Mouse (Mus musculus) neural tube, embryonic 15.5 days (tissue): ENCODE results near the gene Morc2b. TPM values are rescaled to one million over a fixed set of nuclear protein-coding genes. Genes with fewer than 3 reads are reported as not detected.

Experiments used
- polyA plus RNA-seq: library from polyadenylated mRNA; unstranded; fragments of >200 nt; fragmentation: Nextera tagmentation; extraction: Ambion mirVana; gene quantifications from 2 replicates; pipeline ENCODE4 v1.2.1, GENCODE M21; 2015

Morc2b gene
- polyA plus RNA-seq, 1 experiment from 2014 or later: 0.74 TPM

Other genes with a start within 250 kb of the Morc2b start
- gene Zfp870, start 248.0 kb downstream of the Morc2b start, polyA plus RNA-seq: 7.7 and 8.8 TPM in 2 replicates
- 0.09 TPM in 1 of 2 replicates, not detected in the other for gene Cyp4f14, start 222.3 kb downstream of the Morc2b start, polyA plus RNA-seq
- 8.0 and 8.1 TPM in 2 replicates for gene Cyp4f13, start 192.3 kb downstream of the Morc2b start, polyA plus RNA-seq
- 8.5 and 9.0 TPM in 2 replicates for gene Zfp472, start 173.9 kb downstream of the Morc2b start, polyA plus RNA-seq
- 17.9 and 21.5 TPM in 2 replicates for gene Zfp952, start 146.6 kb downstream of the Morc2b start, polyA plus RNA-seq
- gene Zfp763, start 106.3 kb downstream of the Morc2b start, polyA plus RNA-seq: 23.7 and 24.7 TPM in 2 replicates
- gene 4921501E09Rik, start 71.6 kb downstream of the Morc2b start, polyA plus RNA-seq: not detected in 2 replicates
- gene Zfp563, start 50.4 kb downstream of the Morc2b start, polyA plus RNA-seq: 19.6 and 19.8 TPM in 2 replicates
- 0.05 TPM in 1 of 2 replicates, not detected in the other for gene Olfr55, start 28.8 kb upstream of the Morc2b start, polyA plus RNA-seq
- 0.06 TPM in 2 replicates for gene Olfr239, start 51.6 kb upstream of the Morc2b start, polyA plus RNA-seq
- 0.05 and 0.08 TPM in 2 replicates for gene Olfr1564, start 82.0 kb upstream of the Morc2b start, polyA plus RNA-seq
- gene Zfp955a, start 115.5 kb upstream of the Morc2b start, polyA plus RNA-seq: 21.4 and 22.3 TPM in 2 replicates
- 0.04 and 0.05 TPM in 2 replicates for gene Olfr63, start 125.0 kb upstream of the Morc2b start, polyA plus RNA-seq
- gene Zfp955b, start 149.9 kb upstream of the Morc2b start, polyA plus RNA-seq: 19.6 and 22.8 TPM in 2 replicates
- gene Zfp81, start 219.2 kb upstream of the Morc2b start, polyA plus RNA-seq: 11.1 and 12.1 TPM in 2 replicates